Mouse (Mus musculus) ES-Bruce4 (cell line): ENCODE measurements around the gene Akr1d1.

Experiments
- CTCF ChIP-seq: IDR thresholded peaks from one replicate; pipeline ENCODE4 v1.8.1; 2011; ENCODE audit warnings: low read depth, low read length
- POLR2A ChIP-seq: IDR thresholded peaks from one replicate; pipeline ENCODE4 v1.8.1; 2011; ENCODE audit warnings: low read length; ENCODE audit not compliant: insufficient read depth

GRCm38 (mm10) chr6:37604884-37605269, 74.9 kb downstream of the Akr1d1 start:
- TF ChIP-seq POLR2A (no peak), CTCF (no peak)
